In genomic region chr11:75634801-75635200, GRCm38 (mm10) we compare ENCODE assay signal across 18 mouse cellular contexts. TPM values are rescaled to one million over a fixed set of nuclear protein-coding genes. Genes with fewer than 3 reads are reported as not detected.
DNase-seq lines count a peak whose midpoint lies in the region; ATAC-seq and TF ChIP-seq lines count a peak whose summit lies in the region.
"Had no signal": no experiment of that assay in that cellular context is flagged by ENCODE, and none has a peak within 500 bp of the region (broad histone marks: within the 10 kb centered on the region; RNA-seq: fewer than 3 reads in every experiment).

No protein-coding gene starts in this region.

- H3K4me1 ChIP-seq in heart, embryonic 13.5 days, result peaks cover 24% of the 10 kb centered on the region
- peaks cover 30% of the 10 kb centered on the region for H3K4me1 ChIP-seq in kidney, embryonic 16.5 days (ENCODE audit: insufficient read depth, low read length)
- H3K4me1 ChIP-seq in lung, postnatal 0 days (ENCODE audit: insufficient read depth, low read depth, low read length), result peaks cover 13% of the 10 kb centered on the region; the same call in 1 of the 2 replicates

- no peak for DNase-seq in heart, postnatal 10 days
- no peak for DNase-seq in kidney, adult 18-20 months
- DNase-seq in lung, postnatal 0 days (ENCODE audit: low spot score), result peak; percentile 51
- no peak for DNase-seq in lung, postnatal 25 days (ENCODE audit: low spot score)
- DNase-seq: B cell, adult 2 months; cerebellum, adult 2 months; layer of hippocampus, adult 9-11 months; spleen, adult 18-20 months; thymus, adult 2 months had no signal

- no peak for TF ChIP-seq CTCF in lung, postnatal 0 days (IDR thresholded peaks at IDR 0.05)

- no peak for ATAC-seq in heart, embryonic 13.5 days (ENCODE audit: extremely low read depth, insufficient number of reproducible peaks, low FRiP score, low TSS enrichment)
- ATAC-seq in kidney, embryonic 16.5 days (ENCODE audit: low FRiP score, low TSS enrichment), result no peak
- no peak for ATAC-seq in lung, postnatal 0 days
- ATAC-seq in cerebellum, adult (ENCODE audit: insufficient number of reproducible peaks, low FRiP score, low TSS enrichment), result no peak
- ATAC-seq: forebrain, embryonic 15.5 days; intestine, embryonic 15.5 days had no signal

- no peaks in the 10 kb centered on the region for H3K9me3 ChIP-seq in heart, embryonic 13.5 days
- no peaks in the 10 kb centered on the region for H3K9me3 ChIP-seq in kidney, embryonic 16.5 days (ENCODE audit: low read length)
- H3K9me3 ChIP-seq in lung, postnatal 0 days (ENCODE audit: low read length), result no peaks in the 10 kb centered on the region
- H3K9me3 ChIP-seq: forebrain, embryonic 15.5 days; intestine, embryonic 15.5 days; midbrain, embryonic 10.5 days; neural tube, embryonic 12.5 days had no signal

- 0 out of 2 replicates have a peak overlapping the region, but pooled peaks have one; percentile 40 for H3K27ac ChIP-seq in heart, embryonic 13.5 days (replicated peaks)
- H3K27ac ChIP-seq in kidney, embryonic 16.5 days (ENCODE audit: low read length), result peak overlapping the region; percentile 13; the same call in 1 of the 2 replicates
- 0 out of 2 replicates have a peak overlapping the region, but pooled peaks have one; percentile 32 for H3K27ac ChIP-seq in lung, postnatal 0 days (ENCODE audit: low read length)
- H3K27ac ChIP-seq: forebrain, embryonic 15.5 days; hindbrain, embryonic 14.5 days; intestine, embryonic 15.5 days; midbrain, embryonic 10.5 days; neural tube, embryonic 12.5 days had no signal

- H3K4me3 ChIP-seq in heart, embryonic 13.5 days, result no peak overlapping the region
- no peak overlapping the region for H3K4me3 ChIP-seq in kidney, embryonic 16.5 days (ENCODE audit: low read length)
- H3K4me3 ChIP-seq in lung, postnatal 0 days (ENCODE audit: low read depth, low read length), result no peak overlapping the region
- H3K4me3 ChIP-seq: erythroblast, embryonic 14.5 days; forebrain, embryonic 15.5 days; intestine, embryonic 15.5 days; midbrain, embryonic 10.5 days; neural tube, embryonic 12.5 days had no signal

- TF ChIP-seq EP300 in lung, postnatal 0 days (IDR thresholded peaks at IDR 0.05), result peak; percentile 27; the same call in 1 of the 2 replicates

- no peak overlapping the region for H3K9ac ChIP-seq in heart, embryonic 13.5 days
- H3K9ac ChIP-seq in kidney, embryonic 16.5 days (replicated peaks; ENCODE audit: low read length), result 0 out of 2 replicates have a peak overlapping the region, but pooled peaks have one; percentile 13
- H3K9ac ChIP-seq in lung, postnatal 0 days (replicated peaks; ENCODE audit: low read depth), result no peak overlapping the region
- H3K9ac ChIP-seq: forebrain, embryonic 15.5 days; hindbrain, embryonic 14.5 days; intestine, embryonic 15.5 days; neural tube, embryonic 12.5 days had no signal

- WGBS in heart, embryonic 13.5 days, result 68% methylated on average over 3 of the region's 3 CpGs
- 63% methylated on average over 3 of the region's 3 CpGs for WGBS in kidney, embryonic 16.5 days
- 39% methylated on average over 3 of the region's 3 CpGs for WGBS in lung, postnatal 0 days

- H3K36me3 ChIP-seq in heart, embryonic 13.5 days, result peaks cover 44% of the 10 kb centered on the region
- no peaks in the 10 kb centered on the region for H3K36me3 ChIP-seq in kidney, embryonic 16.5 days (ENCODE audit: insufficient read depth, low read length)
- peaks cover 20% of the 10 kb centered on the region for H3K36me3 ChIP-seq in lung, postnatal 0 days (ENCODE audit: insufficient read depth, low read length)
- H3K36me3 ChIP-seq: intestine, embryonic 15.5 days had no signal

- no peaks in the 10 kb centered on the region for H3K27me3 ChIP-seq in heart, embryonic 13.5 days (replicated peaks)
- no peaks in the 10 kb centered on the region for H3K27me3 ChIP-seq in kidney, embryonic 16.5 days (ENCODE audit: insufficient read depth, low read length)
- no peaks in the 10 kb centered on the region for H3K27me3 ChIP-seq in lung, postnatal 0 days (replicated peaks; ENCODE audit: insufficient read depth, low read length)
- H3K27me3 ChIP-seq: forebrain, embryonic 15.5 days; intestine, embryonic 15.5 days; neural tube, embryonic 12.5 days had no signal

- intact Hi-C loops in heart, postnatal 10 days (cut with DNase I), result loop anchor here (1.0 kb wide), 1 partner anchor 14 kb away; no protein-coding TSS in a partner anchor

- H3K4me2 ChIP-seq in heart, embryonic 13.5 days, result no peak overlapping the region
- H3K4me2 ChIP-seq in kidney, embryonic 16.5 days (replicated peaks; ENCODE audit: low read depth, low read length), result no peak overlapping the region
- no peak overlapping the region for H3K4me2 ChIP-seq in lung, postnatal 0 days (replicated peaks; ENCODE audit: low read depth, low read length)
- H3K4me2 ChIP-seq: forebrain, embryonic 15.5 days; hindbrain, embryonic 14.5 days; intestine, embryonic 15.5 days; neural tube, embryonic 12.5 days had no signal

RNA-seq across cellular contexts. Expression of gene Inpp5k, which starts 4.0 kb away (rescaled TPM):
- 18.9 and 20.9 TPM in 2 replicates for polyA plus RNA-seq in heart, embryonic 13.5 days (2015; fragmentation: Nextera tagmentation; extraction: Ambion mirVana)
- total RNA-seq in heart, postnatal 10 days (2021), result 10 to 100 TPM; 35.4 to 37.3 TPM
- 33.2 and 34.2 TPM in 2 replicates for polyA plus RNA-seq in kidney, embryonic 16.5 days (2015; fragmentation: Nextera tagmentation; extraction: Ambion mirVana)
- polyA plus RNA-seq in lung, postnatal 0 days (2015; fragmentation: Nextera tagmentation; extraction: Ambion mirVana), result 60.2 and 71.4 TPM in 2 replicates

RNA-seq across cellular contexts. Expression of gene Myo1c, which starts 15.5 kb away (rescaled TPM):
- 58.4 and 58.7 TPM in 2 replicates for polyA plus RNA-seq in heart, embryonic 13.5 days (2015; fragmentation: Nextera tagmentation; extraction: Ambion mirVana)
- total RNA-seq in heart, postnatal 10 days (2021), result 100 to 1,000 TPM; 151 to 153 TPM
- polyA plus RNA-seq in kidney, embryonic 16.5 days (2015; fragmentation: Nextera tagmentation; extraction: Ambion mirVana), result 83.0 and 85.9 TPM in 2 replicates
- 88.5 and 102 TPM in 2 replicates for polyA plus RNA-seq in lung, postnatal 0 days (2015; fragmentation: Nextera tagmentation; extraction: Ambion mirVana)

RNA-seq across cellular contexts. Expression of gene Crk, which starts 44.3 kb away (rescaled TPM):
- polyA plus RNA-seq in heart, embryonic 13.5 days (2015; fragmentation: Nextera tagmentation; extraction: Ambion mirVana), result 84.8 and 93.1 TPM in 2 replicates
- 100 to 1,000 TPM; 108 to 112 TPM for total RNA-seq in heart, postnatal 10 days (2021)
- 133 and 136 TPM in 2 replicates for polyA plus RNA-seq in kidney, embryonic 16.5 days (2015; fragmentation: Nextera tagmentation; extraction: Ambion mirVana)
- polyA plus RNA-seq in lung, postnatal 0 days (2015; fragmentation: Nextera tagmentation; extraction: Ambion mirVana), result 83.8 and 90.3 TPM in 2 replicates

RNA-seq across cellular contexts. Expression of gene Pitpna, which starts 46.9 kb away (rescaled TPM):
- 54.4 and 56.7 TPM in 2 replicates for polyA plus RNA-seq in heart, embryonic 13.5 days (2015; fragmentation: Nextera tagmentation; extraction: Ambion mirVana)
- 100 to 1,000 TPM; 146 to 150 TPM for total RNA-seq in heart, postnatal 10 days (2021)
- polyA plus RNA-seq in kidney, embryonic 16.5 days (2015; fragmentation: Nextera tagmentation; extraction: Ambion mirVana), result 70.4 and 72.1 TPM in 2 replicates
- 71.1 and 74.4 TPM in 2 replicates for polyA plus RNA-seq in lung, postnatal 0 days (2015; fragmentation: Nextera tagmentation; extraction: Ambion mirVana)
